Mouse (Mus musculus) liver, embryonic 13.5 days (tissue): ENCODE measurements around the gene D17Wsu92e. TPM values are rescaled to one million over a fixed set of nuclear protein-coding genes. Genes with fewer than 3 reads are reported as not detected.

Experiments used
- ATAC-seq: fragments of 200-750 bp; cut with Nextera tagmentation; 2 replicates; pipeline ENCODE4 v1.8.0; 2017; ENCODE audit warnings: low read depth, mild to moderate bottlenecking, moderate number of reproducible peaks, moderate library complexity
- DNase-seq: peaks from one replicate; pipeline ENCODE4 v3.0.0; 2022
- H3K27ac ChIP-seq: fragments of 300-500 bp; sonication (generic); 2 replicates; pipeline ENCODE4 v1.5.1; 2015; ENCODE audit warnings: moderate library complexity, mild to moderate bottlenecking, inconsistent platforms
- H3K27me3 ChIP-seq: fragments of 300-500 bp; sonication (generic); 2 replicates; pipeline ENCODE4 v1.6.1; 2015; ENCODE audit warnings: mild to moderate bottlenecking, inconsistent platforms
- H3K36me3 ChIP-seq: fragments of 300-500 bp; sonication (generic); 2 replicates; pipeline ENCODE4 v1.6.1; 2015; ENCODE audit warnings: mild to moderate bottlenecking, inconsistent platforms
- H3K4me1 ChIP-seq: fragments of 300-500 bp; sonication (generic); replicated peaks from 2 replicates; pipeline ENCODE4 v1.6.1; 2015; ENCODE audit warnings: inconsistent platforms
- H3K4me2 ChIP-seq: fragments of 300-500 bp; sonication (generic); 2 replicates; pipeline ENCODE4 v1.6.1; 2015; ENCODE audit warnings: inconsistent platforms, mild to moderate bottlenecking, moderate library complexity
- H3K4me3 ChIP-seq: fragments of 300-500 bp; sonication (generic); replicated peaks from 2 replicates; pipeline ENCODE4 v1.5.1; 2015; ENCODE audit warnings: mild to moderate bottlenecking, inconsistent platforms
- H3K9ac ChIP-seq: fragments of 300-500 bp; sonication (generic); 2 replicates; pipeline ENCODE4 v1.6.1; 2015; ENCODE audit warnings: mild to moderate bottlenecking, inconsistent platforms
- H3K9me3 ChIP-seq: fragments of 300-500 bp; sonication (generic); replicated peaks from 2 replicates; pipeline ENCODE4 v1.6.1; 2016; ENCODE audit warnings: inconsistent platforms
- WGBS: fragments of 180-500 bp; shearing (Covaris S2); methylation state at CpG from one replicate; pipeline ENCODE4 v1.1.7; 2015; ENCODE audit not compliant: insufficient replicate concordance; 5-methylcytosine and 5-hydroxymethylcytosine counted together
- polyA plus RNA-seq: library from polyadenylated mRNA; unstranded; fragments of >200 nt; fragmentation: Nextera tagmentation; extraction: Ambion mirVana; gene quantifications from 2 replicates; pipeline ENCODE4 v1.2.1, GENCODE M21; 2015

Gene D17Wsu92e
- polyA plus RNA-seq, 1 experiment from 2014 or later, result 13.2 TPM

- Histone ChIP-seq H3K27me3 (no peaks in the 10 kb centered on the region), H3K4me3 (no peak overlapping the region), H3K4me1 (peaks cover 78% of the 10 kb centered on the region), H3K4me2 (no peak overlapping the region), H3K9me3 (no peaks in the 10 kb centered on the region), H3K36me3 (no peaks in the 10 kb centered on the region), H3K27ac (no peak overlapping the region), H3K9ac (no peak overlapping the region)
- 70% methylated on average over 4 of the region's 4 CpGs for WGBS
- no peak for ATAC-seq
- DNase-seq, result no peak
Measured at GRCm38 (mm10) chr17:27803752-27804151, 16.7 kb downstream of the D17Wsu92e start.

- 61% methylated on average over 9 of the region's 9 CpGs for WGBS
- Histone ChIP-seq H3K9me3 (no peaks in the 10 kb centered on the region), H3K27me3 (no peaks in the 10 kb centered on the region), H3K9ac (no peak overlapping the region), H3K4me1 (peaks cover 80% of the 10 kb centered on the region), H3K27ac (peak overlapping the region; percentile 58), H3K4me3 (no peak overlapping the region), H3K36me3 (no peaks in the 10 kb centered on the region), H3K4me2 (peak overlapping the region; percentile 14; the same call in 1 of the 2 replicates)
- DNase-seq (no peak), ATAC-seq (no peak)
Measured at GRCm38 (mm10) chr17:27800710-27801648, 19.5 kb downstream of the D17Wsu92e start.

GRCm38 (mm10) chr17:27799771-27800584 lies 20.5 kb downstream of the D17Wsu92e start:
- peak; percentile 64 for ATAC-seq
- no peaks in the 10 kb centered on the region for H3K27me3 ChIP-seq
- DNase-seq, result no peak
- no peak overlapping the region for H3K9ac ChIP-seq
- no peak overlapping the region for H3K4me3 ChIP-seq
- no peaks in the 10 kb centered on the region for H3K36me3 ChIP-seq
- H3K27ac ChIP-seq, result peak overlapping the region; percentile 66
- peak overlapping the region; percentile 23; the same call in 1 of the 2 replicates for H3K4me2 ChIP-seq
- no peaks in the 10 kb centered on the region for H3K9me3 ChIP-seq
- peaks cover 77% of the 10 kb centered on the region for H3K4me1 ChIP-seq
- WGBS, result 17% methylated on average over 16 of the region's 16 CpGs

GRCm38 (mm10) chr17:27797341-27797872 lies 23.0 kb downstream of the D17Wsu92e start:
- peaks cover 17% of the 10 kb centered on the region for H3K36me3 ChIP-seq
- H3K4me3 ChIP-seq, result 0 out of 2 replicates have a peak overlapping the region, but pooled peaks have one; percentile 5
- H3K4me1 ChIP-seq, result peaks cover 72% of the 10 kb centered on the region
- peak overlapping the region; percentile 45 for H3K4me2 ChIP-seq
- H3K27me3 ChIP-seq, result no peaks in the 10 kb centered on the region
- H3K9me3 ChIP-seq, result no peaks in the 10 kb centered on the region
- DNase-seq (no peak), ATAC-seq (0 out of 2 replicates have a peak, but pooled peaks have one; percentile 18)
- peak overlapping the region; percentile 63 for H3K27ac ChIP-seq
- H3K9ac ChIP-seq, result peak overlapping the region; percentile 8; the same call in 1 of the 2 replicates
- WGBS, result 33% methylated on average over 11 of the region's 11 CpGs

DNA sequence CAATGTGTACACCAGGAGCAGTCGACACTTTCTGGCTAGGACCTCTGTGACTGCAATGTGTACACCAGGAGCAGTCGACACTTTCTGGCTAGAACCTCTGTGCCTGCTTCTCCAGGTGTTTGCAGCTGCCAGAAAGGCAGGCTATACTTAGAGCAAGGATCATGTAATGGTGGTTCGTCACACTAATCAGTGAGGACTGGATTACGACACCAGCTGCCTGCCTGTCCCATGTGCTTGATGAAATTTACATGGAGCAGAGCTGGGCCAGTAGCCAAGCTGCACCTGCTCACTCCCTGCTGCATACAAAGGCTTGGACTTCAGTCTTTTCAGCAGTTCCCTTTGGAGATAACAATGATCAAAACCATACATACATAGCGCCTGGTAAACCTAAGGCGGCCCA lies 23.7 kb downstream of the D17Wsu92e start:
- Histone ChIP-seq H3K4me3 (no peak overlapping the region), H3K4me2 (peak overlapping the region; percentile 45), H3K9me3 (no peaks in the 10 kb centered on the region), H3K27me3 (no peaks in the 10 kb centered on the region), H3K27ac (peak overlapping the region; percentile 63), H3K4me1 (peaks cover 68% of the 10 kb centered on the region), H3K36me3 (peaks cover 17% of the 10 kb centered on the region), H3K9ac (no peak overlapping the region)
- 68% methylated on average over 6 of the region's 6 CpGs for WGBS
- ATAC-seq, result peak; percentile 8; the same call in 1 of the 2 replicates
- no peak for DNase-seq

DNA sequence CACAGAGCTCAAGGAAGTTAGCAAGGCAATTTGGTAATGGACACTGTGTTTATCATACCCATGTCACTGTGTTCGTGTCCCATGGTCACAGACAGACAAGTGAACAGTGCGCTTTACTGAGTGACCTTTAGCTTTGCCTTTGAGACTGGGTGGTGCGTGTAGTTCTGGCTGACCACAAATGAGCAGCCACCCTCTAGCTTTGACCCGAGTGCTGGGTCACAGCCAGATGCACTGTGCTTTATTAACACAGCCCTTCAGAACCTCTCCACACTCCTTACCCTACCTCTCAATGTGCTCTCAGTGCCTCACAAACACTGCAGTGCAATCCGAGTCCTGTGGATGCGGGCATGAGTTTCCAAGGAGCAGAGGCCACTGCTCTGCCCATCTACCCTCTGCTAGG lies 27.3 kb downstream of the D17Wsu92e start:
- Histone ChIP-seq H3K4me3 (no peak overlapping the region), H3K9ac (no peak overlapping the region), H3K4me1 (peaks cover 55% of the 10 kb centered on the region), H3K4me2 (no peak overlapping the region), H3K9me3 (no peaks in the 10 kb centered on the region), H3K36me3 (peaks cover 28% of the 10 kb centered on the region), H3K27me3 (no peaks in the 10 kb centered on the region), H3K27ac (no peak overlapping the region)
- ATAC-seq (peak; percentile 45; the same call in 1 of the 2 replicates), DNase-seq (no peak)
- WGBS, result 73% methylated on average over 6 of the region's 6 CpGs

- no peak overlapping the region for H3K27ac ChIP-seq
- H3K4me2 ChIP-seq, result no peak overlapping the region
- ATAC-seq (no peak), DNase-seq (no peak)
- H3K9me3 ChIP-seq, result no peaks in the 10 kb centered on the region
- 73% methylated on average over 4 of the region's 4 CpGs for WGBS
- no peak overlapping the region for H3K4me3 ChIP-seq
- H3K27me3 ChIP-seq, result no peaks in the 10 kb centered on the region
- no peak overlapping the region for H3K9ac ChIP-seq
- peaks cover 48% of the 10 kb centered on the region for H3K4me1 ChIP-seq
- peaks cover 28% of the 10 kb centered on the region for H3K36me3 ChIP-seq
Measured at GRCm38 (mm10) chr17:27792516-27792915, 27.9 kb downstream of the D17Wsu92e start.

DNA sequence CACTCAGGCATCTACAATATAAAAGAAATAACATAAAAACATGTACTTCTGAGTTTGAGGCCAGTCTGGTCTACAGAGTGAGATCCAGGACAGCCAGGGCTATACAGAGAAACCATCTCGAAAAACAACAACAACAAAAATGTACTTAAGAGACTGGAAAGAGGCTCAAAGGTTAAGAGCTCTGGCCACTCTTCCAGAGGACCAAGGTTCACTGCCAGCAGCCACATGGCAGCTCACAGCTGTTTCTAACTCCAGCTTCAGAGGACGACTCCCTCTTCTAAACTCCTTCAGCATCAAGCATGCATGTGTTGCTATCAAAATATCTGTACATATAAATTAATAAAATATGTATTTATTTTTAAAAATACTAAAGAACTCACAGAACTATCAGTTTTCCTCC lies 28.9 kb downstream of the D17Wsu92e start:
- Histone ChIP-seq H3K27me3 (no peaks in the 10 kb centered on the region), H3K27ac (no peak overlapping the region), H3K9me3 (no peaks in the 10 kb centered on the region), H3K4me1 (peaks cover 39% of the 10 kb centered on the region), H3K4me3 (no peak overlapping the region), H3K9ac (no peak overlapping the region), H3K36me3 (peaks cover 28% of the 10 kb centered on the region), H3K4me2 (no peak overlapping the region)
- ATAC-seq (no peak), DNase-seq (no peak)
- 71% methylated on average over 2 of the region's 2 CpGs for WGBS

GRCm38 (mm10) chr17:27790976-27791375 lies 29.5 kb downstream of the D17Wsu92e start:
- H3K36me3 ChIP-seq, result peaks cover 34% of the 10 kb centered on the region
- no peak overlapping the region for H3K9ac ChIP-seq
- WGBS, result 84% methylated on average over 2 of the region's 2 CpGs
- H3K4me2 ChIP-seq, result no peak overlapping the region
- H3K27me3 ChIP-seq, result no peaks in the 10 kb centered on the region
- H3K27ac ChIP-seq, result no peak overlapping the region
- DNase-seq (no peak), ATAC-seq (no peak)
- peaks cover 33% of the 10 kb centered on the region for H3K4me1 ChIP-seq
- H3K4me3 ChIP-seq, result no peak overlapping the region
- no peaks in the 10 kb centered on the region for H3K9me3 ChIP-seq

DNA sequence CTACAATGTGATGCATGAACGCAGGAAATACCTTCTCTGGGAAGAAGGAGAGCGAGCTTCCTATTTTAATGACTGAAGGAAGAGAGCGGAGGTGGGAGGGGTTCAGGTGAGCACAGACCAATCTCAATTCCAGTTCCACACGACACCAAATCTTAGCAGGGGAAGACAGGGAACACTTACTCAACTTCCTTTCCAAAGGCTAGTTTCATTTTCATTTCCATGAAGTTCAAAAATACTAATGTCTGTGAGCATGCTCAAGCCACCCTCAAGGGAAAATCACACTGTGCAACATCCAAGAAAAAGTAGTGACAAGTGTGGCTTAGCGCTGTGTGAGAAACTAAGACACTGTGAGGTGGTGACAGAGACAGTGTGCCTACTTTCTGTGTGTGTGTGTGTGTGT lies 30.4 kb downstream of the D17Wsu92e start:
- H3K27me3 ChIP-seq, result no peaks in the 10 kb centered on the region

More for the DNA sequence above, 30.4 kb downstream of the D17Wsu92e start:
- H3K9me3 ChIP-seq, result no peaks in the 10 kb centered on the region
- no peak overlapping the region for H3K27ac ChIP-seq
- no peak overlapping the region for H3K9ac ChIP-seq
- no peak for DNase-seq
- WGBS, result 86% methylated on average over 5 of the region's 5 CpGs
- peaks cover 44% of the 10 kb centered on the region for H3K36me3 ChIP-seq
- ATAC-seq, result no peak
- no peak overlapping the region for H3K4me2 ChIP-seq
- peaks cover 27% of the 10 kb centered on the region for H3K4me1 ChIP-seq
- no peak overlapping the region for H3K4me3 ChIP-seq
